Comparison of ENCODE assay signal across 17 mouse cellular contexts in the genomic region with DNA sequence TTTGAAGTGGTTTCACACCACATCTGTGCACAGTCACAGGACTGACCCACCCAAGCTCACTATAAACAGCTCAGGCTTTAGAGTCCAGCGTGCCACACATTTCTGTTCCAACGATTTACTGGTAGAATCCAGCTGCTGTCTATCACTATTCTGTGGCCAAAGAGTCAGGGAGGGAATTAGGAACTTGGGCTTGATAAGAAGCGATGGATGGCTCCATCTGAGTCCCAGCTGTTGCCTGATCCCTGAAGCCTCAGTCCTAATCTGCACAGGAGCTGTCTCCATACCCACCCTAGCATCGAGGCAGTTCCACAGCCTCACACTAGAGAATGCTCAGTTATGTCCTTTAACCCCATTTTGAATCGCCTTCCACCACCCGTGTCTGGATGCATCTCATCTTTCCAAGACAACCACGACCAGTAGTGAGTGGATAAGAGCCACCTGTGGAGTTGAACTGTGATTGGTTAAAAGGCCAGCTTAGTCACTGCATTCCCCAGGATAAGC.
DNase-seq lines count a peak whose midpoint lies in the region; ATAC-seq and TF ChIP-seq lines count a peak whose summit lies in the region.
"Had no signal": no experiment of that assay in that cellular context is flagged by ENCODE, and none has a peak within 500 bp of the region (broad histone marks: within the 10 kb centered on the region; RNA-seq: fewer than 3 reads in every experiment).

No protein-coding gene starts in this region.

- H3K27ac ChIP-seq in embryonic facial prominence, embryonic 15.5 days (replicated peaks), result no peak overlapping the region
- H3K27ac ChIP-seq in embryonic facial prominence, embryonic 10.5 days (replicated peaks), result no peak overlapping the region
- H3K27ac ChIP-seq in lung, embryonic 16.5 days (ENCODE audit: low read length), result no peak overlapping the region
- H3K27ac ChIP-seq in stomach, postnatal 0 days (replicated peaks), result no peak overlapping the region
- H3K27ac ChIP-seq: embryonic facial prominence, embryonic 13.5 days; forebrain, embryonic 15.5 days; hindbrain, embryonic 15.5 days; liver, embryonic 14.5 days; midbrain, embryonic 10.5 days had no signal

- TF ChIP-seq EP300 in stomach, postnatal 0 days (optimal IDR thresholded peaks at IDR 0.05), result no peak

- H3K4me3 ChIP-seq in embryonic facial prominence, embryonic 15.5 days (replicated peaks), result no peak overlapping the region
- no peak overlapping the region for H3K4me3 ChIP-seq in embryonic facial prominence, embryonic 10.5 days
- no peak overlapping the region for H3K4me3 ChIP-seq in lung, embryonic 16.5 days (ENCODE audit: low read length)
- no peak overlapping the region for H3K4me3 ChIP-seq in stomach, postnatal 0 days (ENCODE audit: low read depth, low read length)
- H3K4me3 ChIP-seq: embryonic facial prominence, embryonic 13.5 days; forebrain, embryonic 15.5 days; hindbrain, embryonic 15.5 days; midbrain, embryonic 10.5 days had no signal

- 0 out of 2 replicates have a peak, but pooled peaks have one; percentile 1 for TF ChIP-seq CTCF in stomach, postnatal 0 days (IDR thresholded peaks at IDR 0.05; ENCODE audit: low read depth)

- H3K27me3 ChIP-seq in embryonic facial prominence, embryonic 15.5 days, result no peaks in the 10 kb centered on the region
- H3K27me3 ChIP-seq in embryonic facial prominence, embryonic 10.5 days (replicated peaks; ENCODE audit: low read depth, poor library complexity, severe bottlenecking), result no peaks in the 10 kb centered on the region
- no peaks in the 10 kb centered on the region for H3K27me3 ChIP-seq in lung, embryonic 16.5 days (ENCODE audit: control insufficient read depth, insufficient read depth, low read depth, low read length)
- no peaks in the 10 kb centered on the region for H3K27me3 ChIP-seq in stomach, postnatal 0 days (ENCODE audit: control insufficient read depth, insufficient read depth, low read length)
- H3K27me3 ChIP-seq: embryonic facial prominence, embryonic 13.5 days; forebrain, embryonic 15.5 days; hindbrain, embryonic 15.5 days had no signal

- peak; percentile 29; the same call in 1 of the 2 replicates for ATAC-seq in embryonic facial prominence, embryonic 15.5 days (ENCODE audit: insufficient number of reproducible peaks, low FRiP score, low TSS enrichment, low read depth)
- peak; percentile 95 for ATAC-seq in lung, embryonic 16.5 days (ENCODE audit: low read depth)
- peak; percentile 67; the same call in 1 of the 2 replicates for ATAC-seq in stomach, postnatal 0 days (ENCODE audit: low FRiP score, low TSS enrichment)
- ATAC-seq: forebrain, embryonic 15.5 days had no signal

- no peaks in the 10 kb centered on the region for H3K9me3 ChIP-seq in embryonic facial prominence, embryonic 15.5 days (replicated peaks)
- H3K9me3 ChIP-seq in embryonic facial prominence, embryonic 10.5 days, result no peaks in the 10 kb centered on the region
- H3K9me3 ChIP-seq in lung, embryonic 16.5 days (ENCODE audit: control insufficient read depth, low read length), result no peaks in the 10 kb centered on the region
- no peaks in the 10 kb centered on the region for H3K9me3 ChIP-seq in stomach, postnatal 0 days (ENCODE audit: control insufficient read depth, low read length)
- H3K9me3 ChIP-seq: embryonic facial prominence, embryonic 13.5 days; forebrain, embryonic 15.5 days; hindbrain, embryonic 15.5 days; midbrain, embryonic 10.5 days had no signal

- no peak for DNase-seq in embryonic facial prominence, embryonic 10.5 days (ENCODE audit: low spot score)
- DNase-seq in kidney, postnatal 4 days, result peak; percentile 33 to 55
- no peak for DNase-seq in kidney, adult 11 months
- DNase-seq in stomach, postnatal 0 days (ENCODE audit: low spot score), result no peak
- no peak for DNase-seq in ovary, postnatal 10 days (ENCODE audit: low spot score)
- no peak for DNase-seq in thymus, postnatal 10 days (ENCODE audit: low spot score in 2 of 2)
- DNase-seq: adrenal gland, adult 8-10 months; cerebellum, postnatal 14 days; gastrocnemius, postnatal 10 days; layer of hippocampus, adult 9-11 months had no signal

- H3K4me2 ChIP-seq in embryonic facial prominence, embryonic 15.5 days (replicated peaks), result no peak overlapping the region
- no peak overlapping the region for H3K4me2 ChIP-seq in lung, embryonic 16.5 days (ENCODE audit: low read depth, low read length)
- H3K4me2 ChIP-seq in stomach, postnatal 0 days (replicated peaks; ENCODE audit: low read depth), result no peak overlapping the region
- H3K4me2 ChIP-seq: embryonic facial prominence, embryonic 13.5 days; forebrain, embryonic 15.5 days; hindbrain, embryonic 15.5 days had no signal

- H3K4me1 ChIP-seq in embryonic facial prominence, embryonic 15.5 days, result peaks cover 7% of the 10 kb centered on the region; the same call in 1 of the 2 replicates
- peaks cover 4% of the 10 kb centered on the region; the same call in 1 of the 2 replicates for H3K4me1 ChIP-seq in embryonic facial prominence, embryonic 10.5 days
- peaks cover 9% of the 10 kb centered on the region; the same call in 1 of the 2 replicates for H3K4me1 ChIP-seq in lung, embryonic 16.5 days (replicated peaks; ENCODE audit: control insufficient read depth, insufficient read depth, low read length)
- no peaks in the 10 kb centered on the region for H3K4me1 ChIP-seq in stomach, postnatal 0 days (replicated peaks; ENCODE audit: control insufficient read depth, insufficient read depth)
- H3K4me1 ChIP-seq: forebrain, embryonic 15.5 days; midbrain, embryonic 10.5 days had no signal

- H3K9ac ChIP-seq in embryonic facial prominence, embryonic 15.5 days, result no peak overlapping the region
- H3K9ac ChIP-seq in lung, embryonic 16.5 days (ENCODE audit: low read length), result no peak overlapping the region
- no peak overlapping the region for H3K9ac ChIP-seq in stomach, postnatal 0 days (ENCODE audit: low read length)
- H3K9ac ChIP-seq: embryonic facial prominence, embryonic 13.5 days; forebrain, embryonic 15.5 days; hindbrain, embryonic 15.5 days; liver, embryonic 14.5 days had no signal

- WGBS in embryonic facial prominence, embryonic 15.5 days, result 52% methylated on average over 7 of the region's 7 CpGs
- 73% methylated on average over 7 of the region's 7 CpGs for WGBS in embryonic facial prominence, embryonic 10.5 days
- WGBS in lung, embryonic 16.5 days, result 26% methylated on average over 7 of the region's 7 CpGs
- 34% methylated on average over 7 of the region's 7 CpGs for WGBS in stomach, postnatal 0 days

- no peaks in the 10 kb centered on the region for H3K36me3 ChIP-seq in embryonic facial prominence, embryonic 15.5 days
- no peaks in the 10 kb centered on the region for H3K36me3 ChIP-seq in embryonic facial prominence, embryonic 10.5 days (replicated peaks)
- H3K36me3 ChIP-seq in lung, embryonic 16.5 days (ENCODE audit: control insufficient read depth, insufficient read depth, low read length), result no peaks in the 10 kb centered on the region
- no peaks in the 10 kb centered on the region for H3K36me3 ChIP-seq in stomach, postnatal 0 days (ENCODE audit: control insufficient read depth, insufficient read depth, low read length)
- H3K36me3 ChIP-seq: embryonic facial prominence, embryonic 13.5 days; forebrain, embryonic 15.5 days; hindbrain, embryonic 15.5 days; midbrain, embryonic 10.5 days had no signal

Comparison
In these comparisons a context has a peak if more than half of its experiments do, and no peak if none do; other contexts are left out.
1. DNase-seq: peak in kidney, postnatal 4 days (2 of 2); none in embryonic facial prominence, embryonic 10.5 days (single experiment), kidney, adult 11 months (single experiment), stomach, postnatal 0 days (single experiment), ovary, postnatal 10 days (single experiment) and thymus, postnatal 10 days (0 of 2).
2. ATAC-seq: peak in every context shown above with its lines; median percentile 95 in lung, embryonic 16.5 days; 67 in stomach, postnatal 0 days; 29 in embryonic facial prominence, embryonic 15.5 days.